Mouse (Mus musculus) stomach, embryonic 16.5 days (tissue): ENCODE measurements around the gene Clca3a2. TPM values are rescaled to one million over a fixed set of nuclear protein-coding genes. Genes with fewer than 3 reads are reported as not detected.
"Not testable (repeated sequence)": the region's sequence is repeated elsewhere in the genome, so short reads cannot be mapped to it uniquely, and the experiment has no call there.

ENCODE experiments used
- ATAC-seq: fragments of 200-750 bp; cut with Nextera tagmentation; 2 replicates; pipeline ENCODE4 v1.8.0; 2017; ENCODE audit warnings: moderate number of reproducible peaks, moderate TSS enrichment; ENCODE audit not compliant: insufficient read depth, low FRiP score
- H3K27ac ChIP-seq: fragments of 300-500 bp; sonication (generic); 2 replicates; pipeline ENCODE4 v1.5.1; 2014; ENCODE audit warnings: low read length
- H3K27me3 ChIP-seq: fragments of 300-500 bp; sonication (generic); 2 replicates; pipeline ENCODE4 v1.6.1; 2014; ENCODE audit warnings: low read length, control low read depth, mixed read lengths; ENCODE audit not compliant: control insufficient read depth, insufficient read depth
- H3K36me3 ChIP-seq: fragments of 300-500 bp; sonication (generic); 2 replicates; pipeline ENCODE4 v1.6.1; 2014; ENCODE audit warnings: low read length; ENCODE audit not compliant: control insufficient read depth, insufficient read depth
- H3K4me1 ChIP-seq: fragments of 300-500 bp; sonication (generic); 2 replicates; pipeline ENCODE4 v1.6.1; 2014; ENCODE audit warnings: low read length, control low read depth, mixed read lengths; ENCODE audit not compliant: control insufficient read depth, insufficient read depth
- H3K4me2 ChIP-seq: fragments of 300-500 bp; sonication (generic); 2 replicates; pipeline ENCODE4 v1.6.1; 2014; ENCODE audit warnings: low read depth, low read length, mixed read lengths
- H3K4me3 ChIP-seq: fragments of 300-500 bp; sonication (generic); replicated peaks from 2 replicates; pipeline ENCODE4 v1.5.1; 2014; ENCODE audit warnings: mild to moderate bottlenecking, low read length
- H3K9ac ChIP-seq: fragments of 300-500 bp; sonication (generic); 2 replicates; pipeline ENCODE4 v1.6.1; 2014; ENCODE audit warnings: low read length
- H3K9me3 ChIP-seq: fragments of 300-500 bp; sonication (generic); replicated peaks from 2 replicates; pipeline ENCODE4 v1.6.1; 2016; ENCODE audit warnings: low read length, control low read depth; ENCODE audit not compliant: control insufficient read depth
- WGBS: fragments of 180-500 bp; shearing (Covaris S2); extraction: QIAGEN DNeasy Blood & Tissue Kit; methylation state at CpG from one replicate; pipeline ENCODE4 v1.1.7; 2014; 5-methylcytosine and 5-hydroxymethylcytosine counted together
- polyA plus RNA-seq: library from polyadenylated mRNA; unstranded; fragments of >200 nt; fragmentation: Nextera tagmentation; extraction: Ambion mirVana; gene quantifications from 2 replicates; pipeline ENCODE4 v1.2.1, GENCODE M21; 2015

The Clca3a2 gene
- 0.77 and 1.1 TPM in 2 replicates for polyA plus RNA-seq

- not testable (repeated sequence) for H3K36me3 ChIP-seq, H3K27ac ChIP-seq, H3K9me3 ChIP-seq, ATAC-seq, H3K4me2 ChIP-seq, H3K27me3 ChIP-seq, H3K4me3 ChIP-seq, H3K9ac ChIP-seq, H3K4me1 ChIP-seq
- 65% methylated on average over 6 of the region's 6 CpGs for WGBS
Measured at GRCm38 (mm10) chr3:144819219-144819618, at the start of gene Clca3a2. Clca3a2 (minus strand) TSS chr3:144819494.

- no peak overlapping the region for H3K9ac ChIP-seq
- H3K27ac ChIP-seq: no peak overlapping the region
- no peaks in the 10 kb centered on the region for H3K4me1 ChIP-seq
- no peak overlapping the region for H3K4me3 ChIP-seq
- WGBS: 21% methylated on average over 4 of the region's 4 CpGs
- H3K27me3 ChIP-seq: no peaks in the 10 kb centered on the region
- ATAC-seq: no peak
- H3K9me3 ChIP-seq: no peaks in the 10 kb centered on the region
- no peaks in the 10 kb centered on the region for H3K36me3 ChIP-seq
- H3K4me2 ChIP-seq: no peak overlapping the region
Measured at GRCm38 (mm10) chr3:144849584-144849983, 30.3 kb upstream of the Clca3a2 start.

- H3K9ac ChIP-seq, H3K9me3 ChIP-seq, H3K27ac ChIP-seq, H3K4me2 ChIP-seq, H3K4me3 ChIP-seq, ATAC-seq, H3K27me3 ChIP-seq, H3K36me3 ChIP-seq, H3K4me1 ChIP-seq: not testable (repeated sequence)
- 58% methylated on average over 9 of the region's 9 CpGs for WGBS
Measured at GRCm38 (mm10) chr3:144849014-144849556, 29.8 kb upstream of the Clca3a2 start, which contains the start of gene Clca3b. Clca3b (minus strand) TSS chr3:144849357.

- no peaks in the 10 kb centered on the region for H3K27me3 ChIP-seq
Measured at GRCm38 (mm10) chr3:144827257-144827656, 8.0 kb upstream of the Clca3a2 start.

GRCm38 (mm10) chr3:144825151-144825550 is 5.9 kb upstream of the Clca3a2 start:
- Histone ChIP-seq H3K9ac (no peak overlapping the region), H3K4me3 (no peak overlapping the region), H3K9me3 (no peaks in the 10 kb centered on the region), H3K4me2 (no peak overlapping the region), H3K36me3 (no peaks in the 10 kb centered on the region), H3K27me3 (no peaks in the 10 kb centered on the region), H3K27ac (no peak overlapping the region), H3K4me1 (no peaks in the 10 kb centered on the region)
- ATAC-seq: peak; percentile 64; the same call in 1 of the 2 replicates
- WGBS: 9% methylated on average over 10 of the region's 10 CpGs

More at GRCm38 (mm10) chr3:144827257-144827656, 8.0 kb upstream of the Clca3a2 start:
- Histone ChIP-seq H3K4me1 (no peaks in the 10 kb centered on the region), H3K4me2 (no peak overlapping the region), H3K36me3 (no peaks in the 10 kb centered on the region), H3K9me3 (no peaks in the 10 kb centered on the region), H3K27ac (no peak overlapping the region), H3K4me3 (no peak overlapping the region), H3K9ac (no peak overlapping the region)
- WGBS: 81% methylated on average over 6 of the region's 6 CpGs
- no peak for ATAC-seq

GRCm38 (mm10) chr3:144823331-144823730 is 4.0 kb upstream of the Clca3a2 start:
- no peak overlapping the region for H3K27ac ChIP-seq
- H3K27me3 ChIP-seq: no peaks in the 10 kb centered on the region
- no peak overlapping the region for H3K4me3 ChIP-seq
- WGBS: 77% methylated on average over 5 of the region's 5 CpGs
- ATAC-seq: no peak
- no peaks in the 10 kb centered on the region for H3K36me3 ChIP-seq
- no peaks in the 10 kb centered on the region for H3K4me1 ChIP-seq
- no peak overlapping the region for H3K4me2 ChIP-seq
- no peak overlapping the region for H3K9ac ChIP-seq
- no peaks in the 10 kb centered on the region for H3K9me3 ChIP-seq

- Histone ChIP-seq H3K36me3 (no peaks in the 10 kb centered on the region), H3K9ac (no peak overlapping the region), H3K9me3 (no peaks in the 10 kb centered on the region), H3K27ac (no peak overlapping the region), H3K4me3 (no peak overlapping the region), H3K27me3 (no peaks in the 10 kb centered on the region), H3K4me2 (no peak overlapping the region), H3K4me1 (no peaks in the 10 kb centered on the region)
- ATAC-seq: no peak
- 35% methylated on average over 1 of the region's 1 CpGs for WGBS
Measured at GRCm38 (mm10) chr3:144820632-144821031, 1.3 kb upstream of the Clca3a2 start.

GRCm38 (mm10) chr3:144813336-144813735 is 6.0 kb downstream of the Clca3a2 start:
- H3K36me3 ChIP-seq, H3K4me1 ChIP-seq, H3K4me2 ChIP-seq, H3K27ac ChIP-seq, H3K4me3 ChIP-seq, H3K9ac ChIP-seq, ATAC-seq, H3K27me3 ChIP-seq, H3K9me3 ChIP-seq: not testable (repeated sequence)
- WGBS: 87% methylated on average over 6 of the region's 6 CpGs

GRCm38 (mm10) chr3:144811821-144812220 is 7.5 kb downstream of the Clca3a2 start:
- Histone ChIP-seq H3K27me3 (no peaks in the 10 kb centered on the region), H3K27ac (no peak overlapping the region), H3K9me3 (no peaks in the 10 kb centered on the region), H3K4me3 (no peak overlapping the region), H3K36me3 (no peaks in the 10 kb centered on the region), H3K9ac (no peak overlapping the region), H3K4me1 (no peaks in the 10 kb centered on the region), H3K4me2 (no peak overlapping the region)
- ATAC-seq: no peak
- WGBS: 33% methylated on average over 3 of the region's 3 CpGs
